Mouse (Mus musculus): Measurements from ENCODE around the gene Rps27a. TPM values are rescaled to one million over a fixed set of nuclear protein-coding genes. Genes with fewer than 3 reads are reported as not detected.

Rps27a gene
- 1,084 and 1,105 TPM in 2 replicates for polyA plus RNA-seq (2016; fragmentation: Nextera tagmentation; extraction: Ambion mirVana)

GRCm38 (mm10) chr11:29547752-29548503, at the start of gene Rps27a, which contains the start of gene Clhc1:
Rps27a (minus strand) TSS chr11:29548109.
Clhc1 (plus strand) TSS chr11:29547950.
- Histone ChIP-seq H3K27ac (replicated peaks) (peak within 1 kb of the TSS; percentile 94), H3K4me3 (peak within 1 kb of the TSS; percentile 82), H3K4me1 (peaks cover 13% of the 10 kb centered on the region), H3K27me3 (replicated peaks; ENCODE audit: low read depth, poor library complexity, severe bottlenecking) (no peaks in the 10 kb centered on the region), H3K9me3 (no peaks in the 10 kb centered on the region), H3K36me3 (replicated peaks) (peaks cover 41% of the 10 kb centered on the region)
- DNase-seq (ENCODE audit: low spot score), result peak; percentile 92
- under 1% methylated on average over 46 of the region's 46 CpGs for WGBS

DNA sequence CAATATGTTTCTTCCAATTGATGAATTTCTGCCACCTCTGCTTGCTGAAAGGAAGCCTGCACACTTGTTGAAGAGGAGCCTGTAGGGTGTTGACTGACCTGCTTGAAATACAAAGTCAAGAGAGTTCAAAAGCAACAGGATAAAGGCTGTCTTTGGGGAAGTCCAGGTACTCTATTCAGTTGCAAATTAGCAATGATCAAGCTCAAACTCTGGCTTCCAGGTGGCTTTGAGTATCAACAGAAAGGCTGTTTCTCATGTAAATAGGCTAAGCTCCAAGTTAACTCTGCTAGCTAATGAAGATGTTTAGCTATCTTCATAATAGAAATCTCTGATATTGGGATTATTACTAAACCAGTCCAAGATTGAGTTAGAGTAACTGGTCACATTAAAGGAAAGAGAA, 49.2 kb upstream of the Rps27a start:
- H3K9me3 ChIP-seq, result no peaks in the 10 kb centered on the region
- H3K36me3 ChIP-seq (replicated peaks), result no peaks in the 10 kb centered on the region
- H3K27me3 ChIP-seq (replicated peaks; ENCODE audit: low read depth, poor library complexity, severe bottlenecking), result no peaks in the 10 kb centered on the region
- no peaks in the 10 kb centered on the region for H3K4me1 ChIP-seq
- no peak overlapping the region for H3K27ac ChIP-seq (replicated peaks)
- H3K4me3 ChIP-seq, result no peak overlapping the region
- DNase-seq (ENCODE audit: low spot score), result no peak

DNA sequence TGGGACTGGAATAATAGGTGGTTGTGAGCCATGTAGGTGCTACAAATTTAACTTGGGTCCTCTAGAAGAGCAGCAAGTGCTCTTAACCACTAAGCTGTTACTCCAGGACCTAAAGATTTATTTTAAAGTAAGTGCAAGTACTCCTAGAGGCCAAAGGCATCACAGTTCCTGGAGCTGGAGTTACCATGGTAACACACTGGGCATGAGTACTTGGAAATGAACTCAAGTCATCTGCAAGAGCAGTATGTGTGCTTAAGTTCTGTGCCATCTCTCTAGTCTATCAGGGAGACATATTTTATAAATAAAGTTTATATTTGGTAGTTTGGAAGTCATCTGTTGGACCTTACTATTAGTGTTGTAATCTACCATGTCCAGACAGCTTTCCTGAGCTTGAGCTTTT, 47.3 kb upstream of the Rps27a start:
- no peak overlapping the region for H3K4me3 ChIP-seq
- H3K27me3 ChIP-seq (replicated peaks; ENCODE audit: low read depth, poor library complexity, severe bottlenecking), result no peaks in the 10 kb centered on the region
- no peaks in the 10 kb centered on the region for H3K4me1 ChIP-seq
- H3K9me3 ChIP-seq, result no peaks in the 10 kb centered on the region
- no peaks in the 10 kb centered on the region for H3K36me3 ChIP-seq (replicated peaks)
- no peak overlapping the region for H3K27ac ChIP-seq (replicated peaks)
- no peak for DNase-seq (ENCODE audit: low spot score)

DNA sequence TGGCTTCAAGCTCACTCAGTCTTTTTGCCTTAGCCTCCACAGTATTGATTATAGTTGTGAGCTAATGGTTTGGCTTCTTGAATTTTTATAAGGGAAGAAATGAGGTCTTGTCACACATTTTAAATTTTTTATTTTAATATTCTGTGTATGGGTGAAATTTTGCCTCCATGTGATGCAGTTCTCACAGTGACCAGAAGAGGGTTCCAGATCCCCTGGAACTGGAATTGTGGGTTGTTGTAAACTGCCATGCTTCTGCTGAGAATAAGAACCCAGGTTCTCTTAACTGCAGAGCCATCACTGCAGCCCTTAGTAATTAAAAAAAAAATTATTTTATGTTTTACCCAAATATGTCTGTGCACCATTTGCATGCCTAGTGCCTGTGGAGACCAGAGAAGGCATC, 31.7 kb upstream of the Rps27a start:
- H3K36me3 ChIP-seq (replicated peaks), result no peaks in the 10 kb centered on the region
- no peaks in the 10 kb centered on the region for H3K27me3 ChIP-seq (replicated peaks; ENCODE audit: low read depth, poor library complexity, severe bottlenecking)
- H3K4me3 ChIP-seq, result no peak overlapping the region
- H3K27ac ChIP-seq (replicated peaks), result no peak overlapping the region
- H3K9me3 ChIP-seq, result 0 out of 2 replicates have a peak, but pooled peaks cover 6% of the 10 kb centered on the region
- no peaks in the 10 kb centered on the region for H3K4me1 ChIP-seq
- DNase-seq (ENCODE audit: low spot score), result no peak

- Histone ChIP-seq H3K4me1 (no peaks in the 10 kb centered on the region), H3K9me3 (no peaks in the 10 kb centered on the region), H3K27ac (replicated peaks) (no peak overlapping the region), H3K4me3 (no peak overlapping the region), H3K36me3 (replicated peaks) (no peaks in the 10 kb centered on the region), H3K27me3 (replicated peaks; ENCODE audit: low read depth, poor library complexity, severe bottlenecking) (no peaks in the 10 kb centered on the region)
- DNase-seq (ENCODE audit: low spot score), result no peak
- WGBS, result 79% methylated on average over 2 of the region's 2 CpGs
Measured at GRCm38 (mm10) chr11:29572656-29573055, 24.7 kb upstream of the Rps27a start.

- 60% methylated on average over 3 of the region's 3 CpGs for WGBS
- Histone ChIP-seq H3K4me3 (no peak overlapping the region), H3K36me3 (replicated peaks) (no peaks in the 10 kb centered on the region), H3K4me1 (no peaks in the 10 kb centered on the region), H3K27me3 (replicated peaks; ENCODE audit: low read depth, poor library complexity, severe bottlenecking) (no peaks in the 10 kb centered on the region), H3K9me3 (no peaks in the 10 kb centered on the region), H3K27ac (replicated peaks) (no peak overlapping the region)
- DNase-seq (ENCODE audit: low spot score), result no peak
Measured at GRCm38 (mm10) chr11:29571536-29571935, 23.6 kb upstream of the Rps27a start.

DNA sequence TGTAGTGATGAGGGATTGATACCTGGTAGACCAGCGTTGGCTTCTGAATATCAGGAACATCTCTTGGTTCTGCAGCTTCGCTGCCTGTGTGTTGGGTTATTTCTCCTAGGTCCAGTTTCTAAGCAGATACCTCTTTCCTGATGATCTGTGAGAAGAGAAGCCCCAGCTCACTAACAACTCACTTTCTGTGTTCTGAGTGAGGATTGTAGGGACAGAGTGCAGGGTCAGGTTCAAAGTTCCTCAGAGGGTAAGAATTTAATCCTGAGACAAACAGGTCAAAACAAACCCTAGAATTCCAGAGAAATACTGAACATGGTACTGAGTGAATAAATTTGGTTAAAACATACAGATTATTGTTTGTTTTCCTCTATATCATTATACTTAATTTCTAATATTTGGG, 15.5 kb upstream of the Rps27a start:
- H3K4me3 ChIP-seq, result no peak overlapping the region
- 87% methylated on average over 2 of the region's 2 CpGs for WGBS
- no peaks in the 10 kb centered on the region for H3K9me3 ChIP-seq
- H3K27me3 ChIP-seq (replicated peaks; ENCODE audit: low read depth, poor library complexity, severe bottlenecking), result no peaks in the 10 kb centered on the region
- no peaks in the 10 kb centered on the region for H3K4me1 ChIP-seq
- DNase-seq (ENCODE audit: low spot score), result no peak
- no peak overlapping the region for H3K27ac ChIP-seq (replicated peaks)
- no peaks in the 10 kb centered on the region for H3K36me3 ChIP-seq (replicated peaks)

- H3K9me3 ChIP-seq, result no peaks in the 10 kb centered on the region
- no peaks in the 10 kb centered on the region for H3K36me3 ChIP-seq (replicated peaks)
- H3K27me3 ChIP-seq (replicated peaks; ENCODE audit: low read depth, poor library complexity, severe bottlenecking), result no peaks in the 10 kb centered on the region
- no peak for DNase-seq (ENCODE audit: low spot score)
- 85% methylated on average over 3 of the region's 3 CpGs for WGBS
- no peak overlapping the region for H3K4me3 ChIP-seq
- no peaks in the 10 kb centered on the region for H3K4me1 ChIP-seq
- H3K27ac ChIP-seq (replicated peaks), result no peak overlapping the region
Measured at GRCm38 (mm10) chr11:29560990-29561389, 13.1 kb upstream of the Rps27a start.

GRCm38 (mm10) chr11:29560452-29560851, 12.5 kb upstream of the Rps27a start:
- WGBS, result 90% methylated on average over 9 of the region's 9 CpGs
- Histone ChIP-seq H3K4me3 (no peak overlapping the region), H3K4me1 (no peaks in the 10 kb centered on the region), H3K27ac (replicated peaks) (no peak overlapping the region), H3K9me3 (no peaks in the 10 kb centered on the region), H3K27me3 (replicated peaks; ENCODE audit: low read depth, poor library complexity, severe bottlenecking) (no peaks in the 10 kb centered on the region), H3K36me3 (replicated peaks) (no peaks in the 10 kb centered on the region)
- DNase-seq (ENCODE audit: low spot score), result no peak

GRCm38 (mm10) chr11:29549425-29549778, 1.5 kb upstream of the Rps27a start:
- DNase-seq (ENCODE audit: low spot score), result no peak
- peaks cover 26% of the 10 kb centered on the region for H3K36me3 ChIP-seq (replicated peaks)
- peaks cover 13% of the 10 kb centered on the region for H3K4me1 ChIP-seq
- no peak overlapping the region for H3K4me3 ChIP-seq
- H3K9me3 ChIP-seq, result no peaks in the 10 kb centered on the region
- no peak overlapping the region for H3K27ac ChIP-seq (replicated peaks)
- WGBS, result 98% methylated on average over 1 of the region's 1 CpGs
- H3K27me3 ChIP-seq (replicated peaks; ENCODE audit: low read depth, poor library complexity, severe bottlenecking), result no peaks in the 10 kb centered on the region

GRCm38 (mm10) chr11:29548504-29549424, 855 bp upstream of the Rps27a start:
- peak overlapping the region; percentile 94 for H3K27ac ChIP-seq (replicated peaks)
- 27% methylated on average over 23 of the region's 23 CpGs for WGBS
- peak overlapping the region; percentile 82 for H3K4me3 ChIP-seq

DNA sequence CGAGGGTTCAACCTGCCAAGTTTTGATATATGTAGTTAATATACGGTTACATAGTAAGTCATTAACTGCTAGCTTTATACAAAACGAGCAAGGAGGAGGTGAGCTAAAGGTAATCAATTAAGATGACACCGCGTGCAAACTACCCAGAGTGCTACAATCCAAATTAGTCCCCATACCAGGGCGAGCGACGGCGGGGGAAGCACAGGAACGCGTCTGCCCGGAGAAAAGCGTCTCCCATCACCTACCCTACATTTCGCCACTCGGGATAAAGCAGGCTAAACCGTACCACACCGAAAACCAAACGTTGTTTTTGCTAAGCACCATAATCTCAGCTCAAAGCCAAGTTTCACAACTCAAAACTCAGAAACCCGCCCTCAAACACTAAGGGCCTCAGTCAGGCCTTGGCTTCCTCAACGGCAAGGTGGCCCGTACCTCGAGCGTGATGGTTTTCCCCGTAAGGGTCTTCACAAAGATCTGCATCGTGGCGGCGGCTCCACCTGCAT, 609 bp downstream of the Rps27a start:
- H3K4me1 ChIP-seq, result peaks cover 13% of the 10 kb centered on the region
- H3K9me3 ChIP-seq, result no peaks in the 10 kb centered on the region
- peaks cover 47% of the 10 kb centered on the region for H3K36me3 ChIP-seq (replicated peaks)
- DNase-seq (ENCODE audit: low spot score), result no peak
- peak overlapping the region; percentile 82 for H3K4me3 ChIP-seq
- peak overlapping the region; percentile 94 for H3K27ac ChIP-seq (replicated peaks)
- no peaks in the 10 kb centered on the region for H3K27me3 ChIP-seq (replicated peaks; ENCODE audit: low read depth, poor library complexity, severe bottlenecking)
- WGBS, result under 1% methylated on average over 27 of the region's 27 CpGs

More at GRCm38 (mm10) chr11:29548504-29549424, 855 bp upstream of the Rps27a start:
- H3K9me3 ChIP-seq, result no peaks in the 10 kb centered on the region
- H3K36me3 ChIP-seq (replicated peaks), result peaks cover 32% of the 10 kb centered on the region
- no peak for DNase-seq (ENCODE audit: low spot score)
- peaks cover 13% of the 10 kb centered on the region for H3K4me1 ChIP-seq
- no peaks in the 10 kb centered on the region for H3K27me3 ChIP-seq (replicated peaks; ENCODE audit: low read depth, poor library complexity, severe bottlenecking)

Data from embryonic facial prominence, embryonic 10.5 days (tissue).